In the genomic region with DNA sequence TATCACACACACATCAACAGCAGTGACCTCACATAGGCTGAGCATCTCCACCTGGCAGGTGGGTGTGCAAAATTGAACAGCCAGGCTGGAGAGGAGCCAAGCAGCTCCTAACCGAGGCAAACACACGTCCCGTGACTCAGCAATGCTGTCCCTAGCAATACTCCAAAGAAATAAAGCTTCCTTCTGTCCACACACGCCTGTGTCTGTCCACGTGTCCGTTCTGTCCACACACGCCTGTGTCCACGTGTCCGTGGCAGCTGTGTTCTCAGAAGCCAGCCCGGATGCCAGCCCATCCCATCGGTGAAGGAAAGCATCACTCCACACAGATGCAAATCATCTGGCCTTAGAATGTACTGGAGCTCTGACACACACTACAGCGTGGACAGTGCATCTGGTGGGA, we compare ENCODE assay signal across 31 mouse cellular contexts. TPM values are rescaled to one million over a fixed set of nuclear protein-coding genes. Genes with fewer than 3 reads are reported as not detected.
DNase-seq lines count a peak whose midpoint lies in the region; ATAC-seq and TF ChIP-seq lines count a peak whose summit lies in the region.
"Had no signal": no experiment of that assay in that cellular context is flagged by ENCODE, and none has a peak within 500 bp of the region (broad histone marks: within the 10 kb centered on the region; RNA-seq: fewer than 3 reads in every experiment).

No protein-coding gene starts in this region.

- peak; percentile 32 to 37 for DNase-seq in heart, adult 9 months (ENCODE audit: low spot score in 2 of 2)
- DNase-seq in heart, postnatal 25 days (ENCODE audit: low spot score) = no peak
- DNase-seq in right cerebral cortex, adult 2 months (ENCODE audit: low spot score in 2 of 2) = peak; percentile 36 to 40
- no peak for DNase-seq in right cerebral cortex, postnatal 4 days
- peak; percentile 63 for DNase-seq in ZHBTc4 (ENCODE audit: low read depth, low spot score)
- no peak for DNase-seq in kidney, postnatal 4 days
- DNase-seq: adrenal gland, postnatal 10 days; cerebellum, adult 9-11 months; gastrocnemius, postnatal 14 days; heart, adult 2 months; kidney, adult 18-20 months; kidney, postnatal 10 days; layer of hippocampus, postnatal 36 days; liver, embryonic 13.5 days; lung, postnatal 10 days; thymus, adult 2 months had no signal

- H3K27me3 ChIP-seq in E14TG2a.4 (ENCODE audit: insufficient read depth, low read length) = no peaks in the 10 kb centered on the region
- H3K27me3 ChIP-seq: embryonic facial prominence, embryonic 12.5 days; forebrain, embryonic 13.5 days; heart, embryonic 15.5 days; limb, embryonic 13.5 days; liver, embryonic 13.5 days; stomach, embryonic 15.5 days had no signal

- TF ChIP-seq CTCF in E14TG2a.4 (conservative IDR thresholded peaks at IDR 0.05; ENCODE audit: low read length) = no peak

- peaks cover 36% of the 10 kb centered on the region for H3K4me1 ChIP-seq in E14TG2a.4 (replicated peaks; ENCODE audit: low read depth, low read length)
- H3K4me1 ChIP-seq: embryonic facial prominence, embryonic 12.5 days; forebrain, embryonic 13.5 days; hindbrain, embryonic 10.5 days; limb, embryonic 13.5 days; stomach, embryonic 15.5 days had no signal

- H3K36me3 ChIP-seq in E14TG2a.4 (ENCODE audit: insufficient read depth, low read length) = peaks cover 27% of the 10 kb centered on the region

- H3K4me3 ChIP-seq in E14TG2a.4 (replicated peaks; ENCODE audit: low read length) = 0 out of 2 replicates have a peak overlapping the region, but pooled peaks have one; percentile 10
- H3K4me3 ChIP-seq: embryonic facial prominence, embryonic 12.5 days; erythroblast, embryonic 14.5 days; forebrain, embryonic 13.5 days; heart, adult 2 months; heart, embryonic 15.5 days; hindbrain, embryonic 10.5 days; limb, embryonic 13.5 days; liver, embryonic 13.5 days; stomach, embryonic 15.5 days had no signal

- intact Hi-C loops in heart, postnatal 25 days (cut with DNase I) = no loop called here

- no peak for ATAC-seq in inflammation-experienced regulatory T-cells, adult 6 months
- ATAC-seq: activated CD4-positive, CD25-positive, alpha-beta regulatory T cell, adult 4 months; forebrain, embryonic 13.5 days had no signal

- no peaks in the 10 kb centered on the region for H3K9me3 ChIP-seq in E14TG2a.4 (ENCODE audit: low read length)
- H3K9me3 ChIP-seq: embryonic facial prominence, embryonic 12.5 days; forebrain, embryonic 13.5 days; heart, embryonic 15.5 days; hindbrain, embryonic 10.5 days; limb, embryonic 13.5 days; liver, embryonic 13.5 days; stomach, embryonic 15.5 days had no signal

RNA-seq across cellular contexts. Expression of a gene that starts 13.8 kb away (rescaled TPM):
- total RNA-seq in heart, postnatal 25 days (2021) = 10 to 100 TPM; 80.9 to 87.9 TPM
- polyA plus RNA-seq in inflammation-experienced regulatory T-cells, adult 6 months (2017; shearing (Covaris generic)) = 100 to 1,000 TPM in 1 of 3 experiments, 10 to 100 TPM in 2; 62.5 to 127 (median 72.4) TPM

RNA-seq across cellular contexts. Expression of a gene that starts 29.1 kb away (rescaled TPM):
- 10 to 100 TPM; 18.5 to 22.8 TPM for total RNA-seq in heart, postnatal 25 days (2021)
- polyA plus RNA-seq in inflammation-experienced regulatory T-cells, adult 6 months (2017; shearing (Covaris generic)) = 100 to 1,000 TPM; 134 to 155 (median 155) TPM

RNA-seq across cellular contexts. Expression of a gene that starts 30.3 kb away (rescaled TPM):
- total RNA-seq in heart, postnatal 25 days (2021) = not detected
- not detected for polyA plus RNA-seq in inflammation-experienced regulatory T-cells, adult 6 months (2017; shearing (Covaris generic))
- total RNA-seq: adrenal gland, postnatal 10 days; gastrocnemius, postnatal 14 days; heart, adult 2 months; layer of hippocampus, postnatal 36 days; left cerebral cortex, postnatal 14 days; megakaryocyte-erythroid progenitor cell, adult 5-6 weeks; midbrain, postnatal 0 days had no signal
- polyA plus RNA-seq: activated CD4-positive, CD25-positive, alpha-beta regulatory T cell, adult 4 months; brain, embryonic 14.5 days; embryonic facial prominence, embryonic 12.5 days; erythroblast, embryonic 14.5 days; forebrain, embryonic 13.5 days; heart, adult 2 months; heart, embryonic 15.5 days; hindbrain, embryonic 10.5 days; limb, embryonic 13.5 days; liver, embryonic 13.5 days; spleen, adult 2 months; stomach, embryonic 15.5 days had no signal

Comparison
In these comparisons a context has a peak if more than half of its experiments do, and no peak if none do; other contexts are left out.
1. DNase-seq: peak in heart, adult 9 months (2 of 2), right cerebral cortex, adult 2 months (2 of 2) and ZHBTc4 (single experiment); none in heart, postnatal 25 days (single experiment), right cerebral cortex, postnatal 4 days (single experiment) and kidney, postnatal 4 days (0 of 2).